In the genomic region with DNA sequence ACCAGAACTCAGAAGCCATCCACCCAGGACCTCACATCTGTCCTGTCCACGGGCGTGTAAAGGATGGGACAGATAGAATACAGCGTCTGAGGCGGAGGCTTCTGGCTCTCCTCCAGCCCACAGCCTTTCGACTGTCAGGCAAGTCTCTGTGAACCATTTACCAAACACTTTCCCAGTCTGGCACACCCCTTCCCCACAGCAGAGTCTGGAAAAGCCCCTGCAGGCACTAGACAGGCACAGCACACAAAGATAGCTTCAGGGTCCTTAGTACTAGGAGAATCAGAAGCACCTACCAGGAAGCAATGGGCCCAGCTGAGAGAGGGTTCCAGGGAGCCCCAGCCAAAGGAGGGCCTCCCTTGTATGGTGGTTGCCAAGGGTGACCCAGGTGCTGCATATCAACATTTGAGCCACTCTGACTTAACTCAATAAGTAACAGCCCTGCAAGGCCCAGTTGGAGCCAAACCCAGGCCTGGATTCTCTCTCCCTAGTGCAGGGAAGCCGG, we compare ENCODE assay signal across 8 mouse cellular contexts. TPM values are rescaled to one million over a fixed set of nuclear protein-coding genes. Genes with fewer than 3 reads are reported as not detected.
DNase-seq lines count a peak whose midpoint lies in the region; ATAC-seq lines count a peak whose summit lies in the region.

No protein-coding gene starts in this region.

- peak; percentile 70 for ATAC-seq in erythroid progenitor cell, adult 5-6 weeks (replicated peaks; ENCODE audit: low FRiP score, poor library complexity, severe bottlenecking)
- 0 out of 2 replicates have a peak, but pooled peaks have one; percentile 62 for ATAC-seq in limb, embryonic 11.5 days (ENCODE audit: insufficient number of reproducible peaks, low FRiP score, low TSS enrichment, low read depth)
- no peak for ATAC-seq in neural tube, embryonic 11.5 days (ENCODE audit: insufficient read depth, low FRiP score, low TSS enrichment)

- peaks cover 49% of the 10 kb centered on the region for H3K4me1 ChIP-seq in hindbrain, embryonic 10.5 days (replicated peaks)
- peaks cover 12% of the 10 kb centered on the region; the same call in 1 of the 2 replicates for H3K4me1 ChIP-seq in limb, embryonic 11.5 days (ENCODE audit: control insufficient read depth, insufficient read depth, low read length)
- peaks cover 7% of the 10 kb centered on the region for H3K4me1 ChIP-seq in neural tube, embryonic 11.5 days (ENCODE audit: control insufficient read depth, insufficient read depth, low read length)

- 0 out of 2 replicates have a peak overlapping the region, but pooled peaks have one; percentile 12 for H3K9ac ChIP-seq in limb, embryonic 11.5 days (ENCODE audit: low read length)
- H3K9ac ChIP-seq in neural tube, embryonic 11.5 days (ENCODE audit: low read length) = no peak overlapping the region

- H3K27me3 ChIP-seq in hindbrain, embryonic 10.5 days (ENCODE audit: insufficient read depth, poor library complexity, severe bottlenecking) = no peaks in the 10 kb centered on the region
- no peaks in the 10 kb centered on the region for H3K27me3 ChIP-seq in limb, embryonic 11.5 days (ENCODE audit: control insufficient read depth, insufficient read depth, low read length)
- no peaks in the 10 kb centered on the region for H3K27me3 ChIP-seq in neural tube, embryonic 11.5 days (ENCODE audit: control insufficient read depth, insufficient read depth, low read length)

- H3K27ac ChIP-seq in hindbrain, embryonic 10.5 days = peak overlapping the region; percentile 73
- no peak overlapping the region for H3K27ac ChIP-seq in limb, embryonic 11.5 days (replicated peaks; ENCODE audit: low read depth, low read length)
- no peak overlapping the region for H3K27ac ChIP-seq in neural tube, embryonic 11.5 days (ENCODE audit: low read depth, low read length)

- H3K4me2 ChIP-seq in limb, embryonic 11.5 days (ENCODE audit: low read depth, severe bottlenecking) = peak overlapping the region; percentile 24; the same call in 1 of the 2 replicates
- no peak overlapping the region for H3K4me2 ChIP-seq in neural tube, embryonic 11.5 days (ENCODE audit: low read depth)

- WGBS in hindbrain, embryonic 10.5 days = 64% methylated on average over 6 of the region's 6 CpGs
- 41% methylated on average over 6 of the region's 6 CpGs for WGBS in limb, embryonic 11.5 days
- 48% methylated on average over 6 of the region's 6 CpGs for WGBS in neural tube, embryonic 11.5 days

- no peak overlapping the region for H3K4me3 ChIP-seq in hindbrain, embryonic 10.5 days
- H3K4me3 ChIP-seq in limb, embryonic 11.5 days (ENCODE audit: low read depth, low read length) = no peak overlapping the region
- H3K4me3 ChIP-seq in neural tube, embryonic 11.5 days (ENCODE audit: low read depth, low read length) = no peak overlapping the region

- peak; percentile 16 for DNase-seq in testis, postnatal 14 days (ENCODE audit: low spot score)
- no peak for DNase-seq in testis, postnatal 10 days (ENCODE audit: low spot score)
- peak; percentile 47 for DNase-seq in hindbrain, embryonic 10.5 days (ENCODE audit: low spot score)
- peak; percentile 76 for DNase-seq in limb, embryonic 11.5 days (ENCODE audit: low spot score)
- peak; percentile 32 for DNase-seq in neural tube, embryonic 11.5 days (ENCODE audit: low spot score)
- no peak for DNase-seq in left cerebral cortex, adult 9 months (ENCODE audit: low spot score in 2 of 2)
- DNase-seq in layer of hippocampus, adult 8-10 months (ENCODE audit: low spot score in 2 of 2) = no peak

- no peaks in the 10 kb centered on the region for H3K36me3 ChIP-seq in hindbrain, embryonic 10.5 days
- H3K36me3 ChIP-seq in limb, embryonic 11.5 days (ENCODE audit: control insufficient read depth, insufficient read depth, low read length) = no peaks in the 10 kb centered on the region
- H3K36me3 ChIP-seq in neural tube, embryonic 11.5 days (ENCODE audit: control insufficient read depth, insufficient read depth, low read length) = no peaks in the 10 kb centered on the region

- peaks cover under 1% of the 10 kb centered on the region; the same call in 1 of the 2 replicates for H3K9me3 ChIP-seq in hindbrain, embryonic 10.5 days
- H3K9me3 ChIP-seq in limb, embryonic 11.5 days (ENCODE audit: control insufficient read depth, low read length) = no peaks in the 10 kb centered on the region
- H3K9me3 ChIP-seq in neural tube, embryonic 11.5 days (ENCODE audit: control insufficient read depth, low read length) = no peaks in the 10 kb centered on the region

RNA-seq across cellular contexts. Expression of gene Rph3al, which starts 0.8 kb away (rescaled TPM):
- total RNA-seq in erythroid progenitor cell, adult 5-6 weeks (2015; ENCODE audit: low replicate concordance) = 6.1 and 7.1 TPM in 2 replicates
- 0.98 and 7.4 TPM in 2 replicates for total RNA-seq in erythroid progenitor cell, adult 5-6 weeks (2017; ENCODE audit: low replicate concordance)
- 2.1 and 2.4 TPM in 2 replicates for polyA plus RNA-seq in hindbrain, embryonic 10.5 days (2016; fragmentation: Nextera tagmentation; extraction: Ambion mirVana)
- 1.7 and 2.7 TPM in 2 replicates for polyA plus RNA-seq in limb, embryonic 11.5 days (2014; fragmentation: Nextera tagmentation; extraction: Ambion mirVana)
- polyA plus RNA-seq in neural tube, embryonic 11.5 days (2014; fragmentation: Nextera tagmentation; extraction: Ambion mirVana) = 1.2 and 2.0 TPM in 2 replicates
- total RNA-seq in layer of hippocampus, adult 8-10 months (2022) = 1 to 10 TPM; 4.4 to 7.6 (median 5.4) TPM

Comparison
In these comparisons a context has a peak if more than half of its experiments do, and no peak if none do; other contexts are left out.
1. DNase-seq: peak in testis, postnatal 14 days (single experiment), hindbrain, embryonic 10.5 days (single experiment), limb, embryonic 11.5 days (single experiment) and neural tube, embryonic 11.5 days (single experiment); none in testis, postnatal 10 days (single experiment), left cerebral cortex, adult 9 months (0 of 2) and layer of hippocampus, adult 8-10 months (0 of 2).